Mouse (Mus musculus) erythroblast, embryonic 14.5 days (primary cell): ENCODE measurements around the gene Rpp14. TPM values are rescaled to one million over a fixed set of nuclear protein-coding genes. Genes with fewer than 3 reads are reported as not detected.

Experiments used
- H3K27me3 ChIP-seq: 2 replicates; pipeline ENCODE4 v1.6.1; 2012; ENCODE audit warnings: inconsistent platforms; ENCODE audit not compliant: control insufficient read depth
- H3K36me3 ChIP-seq: 2 replicates; pipeline ENCODE4 v1.6.1; 2012; ENCODE audit warnings: mild to moderate bottlenecking, inconsistent platforms; ENCODE audit not compliant: control insufficient read depth
- H3K4me1 ChIP-seq: 2 replicates; pipeline ENCODE4 v1.6.1; 2012; ENCODE audit warnings: inconsistent platforms; ENCODE audit not compliant: control insufficient read depth
- H3K4me3 ChIP-seq: replicated peaks from 2 replicates; pipeline ENCODE3; 2012; ENCODE audit warnings: moderate library complexity, mild to moderate bottlenecking, inconsistent platforms
- H3K9me3 ChIP-seq: 2 replicates; pipeline ENCODE4 v1.6.1; 2012; ENCODE audit warnings: low read length, inconsistent platforms, mixed read lengths; ENCODE audit not compliant: control insufficient read depth
- GATA1 ChIP-seq: IDR thresholded peaks from 2 replicates; pipeline ENCODE4 v1.6.1; 2012; ENCODE audit warnings: low read length, inconsistent platforms, mixed read lengths
- TAL1 ChIP-seq: IDR thresholded peaks from 3 replicates; pipeline ENCODE4 v1.6.1; 2012; ENCODE audit warnings: low read length, inconsistent platforms, mixed read lengths
- polyA plus RNA-seq: library from polyadenylated mRNA; stranded (reverse); fragments of >175 nt; gene quantifications from 2 replicates; pipeline ENCODE4 v1.2.3, GENCODE M21; 2012

Gene Rpp14
- 0.06 TPM in 2 replicates for polyA plus RNA-seq

DNA sequence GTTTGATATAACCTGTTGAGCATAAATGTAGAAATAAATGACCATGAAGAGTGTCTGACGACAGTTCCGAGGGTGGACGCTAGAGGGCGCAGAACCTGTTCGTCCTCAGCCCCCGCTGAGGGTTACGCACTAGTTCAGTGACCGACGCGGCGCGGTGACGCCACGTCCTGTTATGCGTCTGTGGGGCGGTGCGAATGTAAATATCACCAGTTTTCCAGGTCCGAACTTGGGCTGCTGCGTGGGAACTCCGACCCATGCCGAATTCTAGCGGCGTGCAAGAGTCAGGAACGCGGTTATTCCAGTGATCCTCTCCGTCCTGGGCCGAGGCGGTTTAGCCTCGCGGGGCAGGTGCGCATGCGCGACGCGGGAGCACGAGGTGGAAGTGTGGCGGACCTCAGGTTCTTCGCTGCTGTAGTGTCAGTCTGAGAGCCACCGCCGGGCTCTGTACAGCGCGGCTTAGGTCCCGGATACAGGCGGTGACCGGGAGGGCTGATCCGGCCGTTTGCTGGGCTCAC lies at the start of gene Rpp14:
Gene Rpp14, plus strand, starts transcription at position 203 of the 515 bp plus-strand sequence.
- Histone ChIP-seq H3K9me3 (no peaks in the 10 kb centered on the region), H3K27me3 (no peaks in the 10 kb centered on the region), H3K4me1 (peaks cover 38% of the 10 kb centered on the region), H3K36me3 (peaks cover 25% of the 10 kb centered on the region), H3K4me3 (peak within 1 kb of the TSS; percentile 84)
- TF ChIP-seq TAL1: no peak

DNA sequence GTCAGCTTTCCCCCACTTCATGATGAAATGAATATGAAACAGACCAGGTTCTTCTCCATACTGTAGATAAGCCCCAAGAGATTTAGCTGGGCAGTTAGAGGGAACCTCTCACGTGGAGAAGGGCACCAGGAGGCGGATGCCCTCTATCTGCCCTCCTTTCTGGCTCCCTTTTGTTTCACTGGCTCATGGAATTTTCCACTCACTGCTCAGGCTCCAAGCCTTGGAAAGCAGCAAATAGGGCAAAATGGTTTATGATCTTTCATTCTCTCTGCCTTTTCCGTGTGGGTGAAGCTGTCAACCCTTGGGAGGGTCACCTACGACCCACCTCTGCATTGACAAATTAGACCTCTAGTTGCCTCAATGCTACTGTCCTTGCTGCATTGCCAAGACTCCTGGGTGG lies 49.6 kb upstream of the Rpp14 start:
- H3K9me3 ChIP-seq: no peaks in the 10 kb centered on the region
- TF ChIP-seq TAL1 (no peak), GATA1 (no peak)

DNA sequence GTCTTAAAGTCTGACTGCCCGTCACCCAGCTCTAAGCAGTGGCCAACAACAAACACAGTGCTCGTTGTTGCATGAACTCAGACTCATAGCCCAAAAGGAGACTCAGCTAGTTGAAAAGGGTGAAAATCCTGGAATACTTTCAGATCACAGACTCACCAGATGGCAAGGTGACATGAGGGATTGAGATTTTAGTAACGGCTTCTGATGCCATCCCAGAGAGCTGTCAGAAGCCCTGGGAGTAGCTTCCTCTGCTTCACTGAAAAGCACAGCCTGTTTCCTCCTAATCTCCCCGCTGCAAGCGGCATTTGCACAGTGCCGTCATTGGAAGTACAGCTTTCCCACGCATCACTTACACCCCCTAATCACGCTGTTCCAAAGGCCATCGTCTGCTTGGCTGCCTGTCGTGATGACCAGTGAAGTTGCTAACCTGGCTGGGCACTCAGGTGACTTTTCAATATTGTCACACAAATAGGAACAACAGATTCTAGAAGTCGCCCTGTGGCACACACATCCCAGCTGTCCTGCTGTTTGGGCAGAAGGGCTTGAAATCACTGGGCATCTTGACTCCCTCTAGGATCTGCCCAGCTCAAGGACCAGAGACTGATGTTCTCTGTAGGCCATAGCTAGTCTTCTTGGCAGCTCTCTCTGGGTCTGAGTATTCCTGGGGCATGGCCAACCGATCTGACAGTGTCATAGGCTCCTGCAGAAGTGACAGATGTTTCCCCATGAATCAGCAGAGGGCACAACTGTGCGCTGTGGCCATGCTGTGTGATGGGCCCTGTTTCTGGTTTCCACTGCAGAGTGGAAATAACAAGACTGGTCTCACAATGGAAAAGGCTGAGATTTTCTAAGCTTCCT lies 47.9 kb upstream of the Rpp14 start:
- TF ChIP-seq GATA1 (no peak), TAL1 (no peak)
- H3K4me1 ChIP-seq: no peaks in the 10 kb centered on the region
- H3K27me3 ChIP-seq: no peaks in the 10 kb centered on the region
- no peaks in the 10 kb centered on the region for H3K36me3 ChIP-seq
- H3K9me3 ChIP-seq: no peaks in the 10 kb centered on the region
- H3K4me3 ChIP-seq: no peak overlapping the region

More for the DNA sequence above, 49.6 kb upstream of the Rpp14 start:
- Histone ChIP-seq H3K27me3 (no peaks in the 10 kb centered on the region), H3K4me3 (no peak overlapping the region), H3K36me3 (no peaks in the 10 kb centered on the region), H3K4me1 (no peaks in the 10 kb centered on the region)

DNA sequence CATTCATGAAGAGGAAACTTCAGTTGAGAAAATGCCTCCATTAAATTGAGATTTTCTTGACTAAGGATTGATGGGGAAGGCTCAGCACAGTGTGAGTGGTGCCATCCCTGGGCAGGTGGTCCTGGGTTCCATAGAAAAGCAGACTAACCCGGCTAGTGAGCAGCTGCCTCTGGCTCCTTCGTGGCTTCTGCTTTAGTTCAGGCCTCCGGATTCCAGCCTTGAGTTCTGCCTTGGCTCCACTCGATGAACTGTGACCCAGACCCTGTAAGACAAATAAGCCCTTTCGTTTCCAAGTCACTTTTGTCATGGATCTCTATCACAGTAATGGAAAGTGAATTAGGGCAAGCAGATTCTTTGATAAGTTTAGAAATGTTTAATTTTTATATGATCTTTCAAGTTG lies 45.6 kb upstream of the Rpp14 start:
- TF ChIP-seq GATA1: no peak
- TF ChIP-seq TAL1: no peak
- no peaks in the 10 kb centered on the region for H3K27me3 ChIP-seq
- no peaks in the 10 kb centered on the region; the same call in 1 of the 2 replicates for H3K36me3 ChIP-seq
- H3K4me3 ChIP-seq: no peak overlapping the region
- no peaks in the 10 kb centered on the region for H3K9me3 ChIP-seq
- no peaks in the 10 kb centered on the region for H3K4me1 ChIP-seq

DNA sequence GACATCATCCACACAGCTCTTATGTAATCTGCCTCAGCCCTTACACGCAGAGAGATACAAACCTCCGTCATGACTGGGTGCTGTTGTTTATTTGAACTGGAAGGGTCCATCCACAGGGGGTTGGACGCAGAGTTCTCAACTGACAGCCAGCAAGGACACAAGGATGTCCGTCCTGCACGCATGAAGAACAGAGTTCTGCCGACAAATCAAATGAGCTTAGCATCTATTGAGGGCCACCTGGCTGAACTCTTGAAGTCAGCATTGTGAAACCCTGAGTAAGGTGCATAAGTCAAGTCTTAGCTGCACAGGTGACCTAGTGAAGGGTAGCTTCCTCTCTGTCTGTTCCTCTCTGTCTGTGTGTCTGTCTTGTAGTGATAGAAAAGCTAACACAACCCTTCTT lies 44.2 kb upstream of the Rpp14 start:
- Histone ChIP-seq H3K4me1 (no peaks in the 10 kb centered on the region), H3K27me3 (no peaks in the 10 kb centered on the region), H3K36me3 (no peaks in the 10 kb centered on the region; the same call in 1 of the 2 replicates), H3K9me3 (no peaks in the 10 kb centered on the region), H3K4me3 (no peak overlapping the region)
- no peak for TF ChIP-seq TAL1
- no peak for TF ChIP-seq GATA1

DNA sequence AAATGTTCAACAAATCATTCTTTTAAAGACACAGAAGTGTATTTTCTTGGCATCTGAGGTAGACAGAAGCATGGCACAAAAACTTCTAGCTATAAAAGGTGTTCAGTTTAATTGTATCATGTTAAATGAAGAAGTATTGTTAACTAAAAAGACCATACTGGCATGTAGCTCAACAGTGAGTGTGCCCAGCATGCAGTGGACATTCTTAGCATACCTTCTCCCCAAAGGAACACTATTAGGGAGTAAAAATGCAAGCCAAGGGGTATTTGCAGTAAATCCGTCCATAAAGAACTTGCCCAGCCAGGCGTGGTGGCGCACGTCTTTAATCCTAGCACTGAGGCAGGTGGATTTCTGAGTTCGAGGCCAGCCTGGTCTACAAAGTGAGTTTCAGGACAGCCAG lies 43.8 kb upstream of the Rpp14 start:
- Histone ChIP-seq H3K36me3 (no peaks in the 10 kb centered on the region; the same call in 1 of the 2 replicates), H3K9me3 (no peaks in the 10 kb centered on the region), H3K4me1 (no peaks in the 10 kb centered on the region), H3K27me3 (no peaks in the 10 kb centered on the region), H3K4me3 (no peak overlapping the region)
- TF ChIP-seq TAL1 (no peak), GATA1 (no peak)

DNA sequence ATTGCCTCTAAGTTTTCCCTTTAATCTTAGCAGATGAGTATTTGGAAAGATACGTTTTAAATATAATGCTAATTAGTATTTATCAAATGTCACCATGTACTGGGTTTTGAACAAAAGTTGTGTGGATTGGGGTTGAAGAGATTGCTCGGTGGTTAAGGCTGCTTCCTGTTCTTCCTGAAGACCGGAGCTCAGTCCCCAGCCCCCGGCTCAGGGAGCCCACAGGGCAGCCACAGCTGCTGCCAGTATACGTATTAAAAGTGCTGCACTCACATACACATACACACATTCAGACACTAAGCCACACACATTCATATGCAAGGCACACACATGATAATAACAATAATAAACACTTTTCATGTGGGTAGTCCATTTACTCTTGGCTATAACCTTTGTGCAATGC lies 42.0 kb upstream of the Rpp14 start:
- Histone ChIP-seq H3K9me3 (no peaks in the 10 kb centered on the region), H3K36me3 (no peaks in the 10 kb centered on the region; the same call in 1 of the 2 replicates), H3K27me3 (no peaks in the 10 kb centered on the region), H3K4me1 (no peaks in the 10 kb centered on the region), H3K4me3 (no peak overlapping the region)
- TF ChIP-seq TAL1: no peak
- no peak for TF ChIP-seq GATA1

DNA sequence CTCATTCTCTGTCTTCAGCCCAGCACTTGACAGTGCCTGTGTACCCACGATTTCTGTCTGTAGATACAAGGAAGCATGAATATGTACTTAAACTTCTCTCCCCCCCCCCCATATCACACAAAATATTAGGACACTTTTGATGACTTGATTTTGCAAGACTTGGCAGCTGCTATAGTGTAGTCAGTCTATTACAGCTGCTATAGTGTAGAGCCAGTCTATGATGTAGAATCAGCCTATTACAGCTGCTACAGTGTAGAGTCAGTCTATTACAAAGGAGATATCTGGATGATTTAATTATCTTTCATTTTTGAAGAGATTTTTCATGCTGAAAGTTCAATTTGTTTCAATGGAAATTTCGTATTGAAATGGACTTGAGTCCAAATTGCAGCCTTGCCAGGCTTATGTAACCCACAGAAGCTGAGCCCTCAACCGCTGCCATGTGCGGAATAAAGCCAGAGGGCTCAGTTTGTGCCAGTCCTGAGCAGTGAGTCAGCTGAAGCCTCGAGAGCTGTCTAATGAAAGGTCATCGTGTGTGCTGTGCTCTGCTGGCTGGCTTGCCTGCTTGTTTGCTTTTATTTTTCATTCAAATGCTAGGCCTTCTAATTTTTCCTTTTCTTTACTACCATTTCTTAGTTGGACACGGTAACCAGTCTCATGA lies 41.2 kb upstream of the Rpp14 start:
- TF ChIP-seq GATA1 (no peak), TAL1 (no peak)
- no peaks in the 10 kb centered on the region for H3K27me3 ChIP-seq
- H3K9me3 ChIP-seq: no peaks in the 10 kb centered on the region
- H3K36me3 ChIP-seq: no peaks in the 10 kb centered on the region; the same call in 1 of the 2 replicates
- H3K4me3 ChIP-seq: no peak overlapping the region
- H3K4me1 ChIP-seq: no peaks in the 10 kb centered on the region

DNA sequence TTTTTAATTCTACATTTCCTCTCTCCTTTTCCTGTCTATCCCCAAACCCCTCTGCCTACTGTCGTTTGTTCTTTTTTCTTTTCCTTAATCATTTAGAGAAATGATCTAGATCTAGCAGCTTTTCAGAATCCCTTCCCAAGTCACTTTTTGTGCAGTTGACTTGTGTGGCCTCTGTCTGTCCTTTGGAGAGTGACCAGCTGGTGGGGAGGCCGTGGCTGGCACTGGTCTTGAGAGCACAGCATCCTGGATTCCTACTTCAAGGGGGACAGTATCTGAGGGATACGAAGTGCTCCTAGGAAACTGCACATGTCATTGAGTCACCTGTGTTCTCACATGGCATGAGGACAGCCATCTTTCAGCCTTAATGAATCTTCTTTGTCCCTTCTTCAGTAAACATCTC lies 40.0 kb upstream of the Rpp14 start:
- H3K4me3 ChIP-seq: no peak overlapping the region
- TF ChIP-seq TAL1: no peak
- H3K9me3 ChIP-seq: no peaks in the 10 kb centered on the region
- no peaks in the 10 kb centered on the region for H3K27me3 ChIP-seq
- H3K4me1 ChIP-seq: no peaks in the 10 kb centered on the region
- no peaks in the 10 kb centered on the region; the same call in 1 of the 2 replicates for H3K36me3 ChIP-seq
